Mouse (Mus musculus) kidney, embryonic 16.5 days (tissue): ENCODE results near the gene Arhgef19. TPM values are rescaled to one million over a fixed set of nuclear protein-coding genes. Genes with fewer than 3 reads are reported as not detected.
A peak's percentile ranks its signal among the peaks of the same experiment; 100 is the strongest.

Experiments
- ATAC-seq: fragments of 200-750 bp; cut with Nextera tagmentation; 2 replicates; pipeline ENCODE4 v1.8.0; 2017; ENCODE audit warnings: moderate TSS enrichment; ENCODE audit not compliant: low FRiP score, low TSS enrichment
- H3K27ac ChIP-seq: fragments of 300-500 bp; sonication (generic); 2 replicates; pipeline ENCODE4 v1.5.1; 2014; ENCODE audit warnings: low read length
- H3K27me3 ChIP-seq: fragments of 300-500 bp; sonication (generic); 2 replicates; pipeline ENCODE4 v1.6.1; 2014; ENCODE audit warnings: low read length, control low read depth, mixed read lengths; ENCODE audit not compliant: insufficient read depth
- H3K36me3 ChIP-seq: fragments of 300-500 bp; sonication (generic); 2 replicates; pipeline ENCODE4 v1.6.1; 2014; ENCODE audit warnings: low read length, control low read depth, mixed read lengths; ENCODE audit not compliant: insufficient read depth
- H3K4me1 ChIP-seq: fragments of 300-500 bp; sonication (generic); 2 replicates; pipeline ENCODE4 v1.6.1; 2014; ENCODE audit warnings: low read length, control low read depth, mixed read lengths; ENCODE audit not compliant: insufficient read depth
- H3K4me2 ChIP-seq: fragments of 300-500 bp; sonication (generic); replicated peaks from 2 replicates; pipeline ENCODE4 v1.6.1; 2014; ENCODE audit warnings: low read depth, low read length
- H3K4me3 ChIP-seq: fragments of 300-500 bp; sonication (generic); 2 replicates; pipeline ENCODE4 v1.5.1; 2014; ENCODE audit warnings: mild to moderate bottlenecking, low read length
- H3K9ac ChIP-seq: fragments of 300-500 bp; sonication (generic); replicated peaks from 2 replicates; pipeline ENCODE4 v1.6.1; 2014; ENCODE audit warnings: low read length
- H3K9me3 ChIP-seq: fragments of 300-500 bp; sonication (generic); 2 replicates; pipeline ENCODE4 v1.6.1; 2016; ENCODE audit warnings: low read length, control low read depth
- WGBS: fragments of 180-500 bp; shearing (Covaris S2); extraction: QIAGEN DNeasy Blood & Tissue Kit; methylation state at CpG from one replicate; pipeline ENCODE4 v1.1.7; 2014; 5-methylcytosine and 5-hydroxymethylcytosine counted together
- polyA plus RNA-seq: library from polyadenylated mRNA; unstranded; fragments of >200 nt; fragmentation: Nextera tagmentation; extraction: Ambion mirVana; gene quantifications from 2 replicates; pipeline ENCODE4 v1.2.1, GENCODE M21; 2015

Arhgef19 gene
- polyA plus RNA-seq, 1 experiment from 2014 or later, result 9.6 TPM

DNA sequence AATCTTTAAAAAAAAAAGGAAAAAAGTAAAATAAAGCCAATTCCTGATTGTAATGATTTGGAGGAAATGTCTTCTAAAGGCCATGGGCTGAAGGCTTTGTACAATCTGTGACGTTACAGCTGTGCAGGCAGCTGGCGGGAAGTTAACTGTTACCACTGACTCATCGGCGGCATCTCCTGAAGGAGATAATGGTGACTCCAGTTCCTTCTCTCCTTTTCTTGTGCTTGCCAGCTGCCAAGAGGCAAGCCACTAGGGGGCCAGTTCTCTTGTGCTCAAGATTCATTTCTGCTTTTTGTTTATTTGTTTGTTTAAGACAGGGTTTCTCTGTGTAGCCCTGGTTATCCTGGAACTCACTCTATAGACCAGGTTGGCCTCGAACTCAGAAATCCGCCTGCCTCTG lies 29.8 kb downstream of the Arhgef19 start:
- Histone ChIP-seq H3K9me3 (no peaks in the 10 kb centered on the region), H3K27me3 (no peaks in the 10 kb centered on the region), H3K4me3 (no peak overlapping the region), H3K4me2 (no peak overlapping the region), H3K36me3 (no peaks in the 10 kb centered on the region), H3K9ac (no peak overlapping the region), H3K27ac (no peak overlapping the region), H3K4me1 (peaks cover 8% of the 10 kb centered on the region)
- no peak for ATAC-seq
- 82% methylated on average over 6 of the region's 6 CpGs for WGBS

DNA sequence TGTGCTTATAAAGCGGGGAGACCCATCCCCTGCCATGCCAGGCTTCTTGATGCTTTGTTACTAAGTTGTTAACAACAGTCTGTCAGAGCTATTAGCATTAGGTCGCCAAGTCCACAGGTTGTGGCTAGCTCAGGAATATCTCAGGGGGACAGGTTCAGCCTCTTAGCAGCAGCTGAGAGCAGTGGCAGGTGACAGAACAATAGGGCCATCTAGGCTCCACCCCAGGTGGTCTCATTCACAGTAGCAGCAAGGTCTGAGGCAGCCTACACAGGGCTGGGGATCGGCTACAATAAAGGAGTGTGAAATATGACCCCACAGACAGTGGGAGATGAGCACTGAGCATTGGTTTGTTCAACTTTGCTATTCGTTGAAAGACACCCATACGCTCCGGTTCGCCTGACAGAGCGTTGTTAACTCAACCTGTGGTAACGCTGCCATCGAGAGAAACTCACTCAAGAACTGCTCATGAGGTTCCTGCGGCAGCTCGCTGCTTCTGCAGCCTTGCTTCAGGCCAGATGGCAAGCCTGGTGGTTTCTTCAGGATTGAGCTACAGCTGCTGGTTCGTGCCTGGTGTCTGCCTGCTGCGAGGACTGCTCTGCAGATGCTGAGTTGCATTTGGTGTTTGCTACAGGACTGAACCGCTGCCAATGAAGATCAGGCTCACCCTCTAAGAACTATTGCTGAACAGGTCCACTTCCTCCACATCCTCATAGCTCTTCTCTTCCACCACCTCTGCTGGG lies 31.1 kb downstream of the Arhgef19 start:
- Histone ChIP-seq H3K9me3 (no peaks in the 10 kb centered on the region), H3K27me3 (no peaks in the 10 kb centered on the region)
- 53% methylated on average over 15 of the region's 15 CpGs for WGBS

DNA sequence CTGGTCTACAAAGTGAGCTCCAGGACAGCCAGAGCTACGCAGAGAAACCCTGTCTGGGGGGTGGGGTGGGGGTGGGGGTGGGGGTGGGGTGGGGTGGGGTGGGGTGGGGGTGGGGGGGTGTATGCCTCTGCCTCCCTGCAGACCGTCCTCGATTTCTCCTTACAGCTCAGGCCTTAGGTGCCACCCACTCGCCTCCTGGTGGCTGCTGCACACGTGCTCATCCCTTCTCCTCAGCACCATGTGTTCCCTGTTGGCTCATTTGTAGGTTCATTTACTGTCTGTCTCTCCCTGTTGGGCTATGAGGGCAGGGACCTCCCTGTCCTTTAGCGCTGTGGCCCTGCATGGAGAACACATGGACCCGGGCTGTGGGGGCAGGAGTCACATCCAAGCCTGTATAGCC lies 31.9 kb downstream of the Arhgef19 start:
- no peak overlapping the region for H3K4me3 ChIP-seq
- H3K4me1 ChIP-seq, result peaks cover 18% of the 10 kb centered on the region
- H3K9ac ChIP-seq, result no peak overlapping the region
- no peak overlapping the region for H3K4me2 ChIP-seq
- H3K9me3 ChIP-seq, result no peaks in the 10 kb centered on the region
- no peaks in the 10 kb centered on the region for H3K27me3 ChIP-seq
- no peak overlapping the region for H3K27ac ChIP-seq
- WGBS, result 72% methylated on average over 6 of the region's 7 CpGs
- no peak for ATAC-seq
- no peaks in the 10 kb centered on the region for H3K36me3 ChIP-seq

More for the DNA sequence above, 31.1 kb downstream of the Arhgef19 start:
- H3K4me3 ChIP-seq, result no peak overlapping the region
- H3K36me3 ChIP-seq, result no peaks in the 10 kb centered on the region
- no peak overlapping the region for H3K27ac ChIP-seq
- peaks cover 18% of the 10 kb centered on the region for H3K4me1 ChIP-seq
- ATAC-seq, result no peak
- no peak overlapping the region for H3K4me2 ChIP-seq
- H3K9ac ChIP-seq, result no peak overlapping the region

DNA sequence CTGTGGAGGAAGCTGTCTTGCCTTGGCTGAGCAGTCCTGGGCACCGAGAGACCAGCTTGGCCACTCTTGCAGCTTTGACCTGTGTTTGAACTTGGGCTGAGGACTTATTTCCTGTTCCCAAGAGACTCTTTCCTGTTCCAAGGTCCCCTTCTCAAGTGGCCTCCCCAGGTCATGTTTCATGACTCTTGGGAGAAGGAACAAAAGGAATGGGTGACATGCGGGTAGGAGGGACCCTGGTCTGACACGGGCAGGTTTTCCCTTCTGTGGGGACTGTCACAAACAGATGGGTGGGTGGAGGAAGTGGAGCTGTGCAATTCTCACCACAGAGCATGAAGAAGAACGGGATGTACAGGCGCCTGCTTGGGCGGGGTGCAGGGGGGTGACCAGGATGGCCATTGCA lies 32.4 kb downstream of the Arhgef19 start:
- no peak overlapping the region for H3K4me3 ChIP-seq
- H3K4me2 ChIP-seq, result no peak overlapping the region
- peak overlapping the region; percentile 1; the same call in 1 of the 2 replicates for H3K9ac ChIP-seq
- ATAC-seq, result 0 out of 2 replicates have a peak, but pooled peaks have one; percentile 21
- peaks cover 18% of the 10 kb centered on the region for H3K4me1 ChIP-seq
- H3K36me3 ChIP-seq, result no peaks in the 10 kb centered on the region
- no peak overlapping the region for H3K27ac ChIP-seq
- 43% methylated on average over 6 of the region's 6 CpGs for WGBS
- no peaks in the 10 kb centered on the region for H3K27me3 ChIP-seq
- no peaks in the 10 kb centered on the region for H3K9me3 ChIP-seq

DNA sequence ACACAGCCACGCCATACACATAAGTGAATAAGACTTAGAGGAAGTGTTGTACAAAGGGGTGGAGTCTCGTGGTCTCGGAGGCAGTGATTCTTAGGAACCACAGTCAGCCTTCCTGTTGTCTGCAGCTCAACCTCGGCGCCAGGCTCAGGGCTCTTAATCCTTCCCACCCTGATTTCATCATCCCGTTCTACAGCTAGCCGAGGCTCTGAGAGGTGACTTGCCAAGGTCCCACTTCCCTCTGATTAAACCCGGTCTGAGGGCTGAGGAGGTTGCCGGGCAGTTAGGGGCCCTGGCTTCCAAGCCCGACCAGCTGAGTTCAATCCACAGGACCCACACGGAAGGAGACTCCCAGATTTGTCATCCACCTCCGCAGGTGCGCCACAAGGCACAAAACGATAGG lies 33.6 kb downstream of the Arhgef19 start:
- Histone ChIP-seq H3K27ac (no peak overlapping the region), H3K9me3 (no peaks in the 10 kb centered on the region), H3K9ac (peak overlapping the region; percentile 52), H3K4me3 (peak overlapping the region; percentile 1; the same call in 1 of the 2 replicates), H3K4me1 (peaks cover 29% of the 10 kb centered on the region), H3K36me3 (no peaks in the 10 kb centered on the region), H3K27me3 (no peaks in the 10 kb centered on the region), H3K4me2 (peak overlapping the region; percentile 41)
- WGBS, result 20% methylated on average over 14 of the region's 14 CpGs
- ATAC-seq, result peak; percentile 10; the same call in 1 of the 2 replicates

DNA sequence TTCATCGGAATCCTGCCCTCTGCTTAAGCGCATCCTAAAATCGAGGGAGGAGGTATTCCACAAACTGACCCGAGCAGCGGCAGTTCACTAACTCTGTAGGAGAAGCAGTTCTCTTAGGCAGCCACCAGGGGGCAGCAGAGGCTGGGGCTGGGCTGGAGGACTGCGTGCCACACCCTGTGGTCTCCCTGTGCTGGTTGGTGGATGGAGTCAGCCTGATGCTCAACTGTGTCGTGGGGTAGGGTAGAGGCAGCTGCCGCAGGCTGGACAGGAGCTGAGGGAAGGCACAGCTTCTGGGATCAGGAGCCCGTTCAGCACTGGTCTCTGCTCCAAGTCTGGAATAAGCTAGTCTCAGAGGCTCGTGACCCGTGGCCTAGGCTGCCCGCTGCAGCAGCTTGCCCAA lies 34.0 kb downstream of the Arhgef19 start:
- Histone ChIP-seq H3K9me3 (no peaks in the 10 kb centered on the region), H3K27ac (no peak overlapping the region), H3K27me3 (no peaks in the 10 kb centered on the region), H3K36me3 (no peaks in the 10 kb centered on the region), H3K9ac (peak overlapping the region; percentile 52), H3K4me2 (peak overlapping the region; percentile 41), H3K4me1 (peaks cover 33% of the 10 kb centered on the region), H3K4me3 (peak overlapping the region; percentile 1; the same call in 1 of the 2 replicates)
- ATAC-seq, result peak; percentile 79
- 22% methylated on average over 12 of the region's 12 CpGs for WGBS

DNA sequence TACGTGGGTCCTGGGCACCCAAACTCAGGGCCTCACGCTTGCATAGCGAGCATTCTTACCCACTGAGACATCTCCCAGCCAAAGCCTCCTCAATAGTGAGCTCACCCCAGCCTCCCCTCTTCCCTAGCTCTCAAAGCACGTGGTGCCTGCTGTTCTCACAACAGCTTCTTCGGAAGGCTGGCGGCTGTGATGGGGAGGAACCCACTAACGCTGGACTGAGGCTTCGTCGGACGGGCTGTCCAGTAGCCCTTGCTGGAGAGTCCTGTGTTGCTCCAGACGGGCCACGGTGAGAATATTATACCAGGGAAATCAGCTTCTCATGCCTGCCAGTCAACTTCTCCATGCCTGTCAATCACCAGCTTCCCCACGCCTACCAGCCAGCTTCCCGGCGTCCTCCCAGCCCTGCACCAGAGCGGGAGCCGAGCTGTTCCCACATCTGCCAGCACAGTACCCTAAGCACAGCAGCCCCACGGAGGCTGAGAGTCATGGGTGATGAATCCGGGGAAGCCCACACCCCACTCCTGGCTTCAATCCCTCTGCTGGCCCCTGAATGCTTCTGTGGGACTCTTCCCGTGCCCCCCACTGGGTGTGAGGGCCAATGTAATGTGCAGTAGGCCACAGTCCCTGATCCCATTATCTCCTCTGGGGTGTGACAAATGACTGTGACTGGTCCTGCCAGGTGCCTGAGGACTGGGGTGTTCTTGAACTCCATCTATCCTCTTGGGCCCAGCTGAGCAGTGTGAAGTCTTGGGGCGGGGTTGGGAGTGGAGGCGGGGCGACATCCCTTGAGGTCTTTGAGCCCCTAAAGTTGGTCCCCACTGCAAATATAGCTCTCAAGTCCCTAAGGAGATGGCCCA lies 35.4 kb downstream of the Arhgef19 start:
- Histone ChIP-seq H3K4me1 (peaks cover 47% of the 10 kb centered on the region), H3K27ac (no peak overlapping the region), H3K9me3 (no peaks in the 10 kb centered on the region), H3K9ac (no peak overlapping the region), H3K27me3 (no peaks in the 10 kb centered on the region), H3K4me3 (no peak overlapping the region), H3K4me2 (no peak overlapping the region), H3K36me3 (no peaks in the 10 kb centered on the region)
- WGBS, result 52% methylated on average over 23 of the region's 23 CpGs
- no peak for ATAC-seq

DNA sequence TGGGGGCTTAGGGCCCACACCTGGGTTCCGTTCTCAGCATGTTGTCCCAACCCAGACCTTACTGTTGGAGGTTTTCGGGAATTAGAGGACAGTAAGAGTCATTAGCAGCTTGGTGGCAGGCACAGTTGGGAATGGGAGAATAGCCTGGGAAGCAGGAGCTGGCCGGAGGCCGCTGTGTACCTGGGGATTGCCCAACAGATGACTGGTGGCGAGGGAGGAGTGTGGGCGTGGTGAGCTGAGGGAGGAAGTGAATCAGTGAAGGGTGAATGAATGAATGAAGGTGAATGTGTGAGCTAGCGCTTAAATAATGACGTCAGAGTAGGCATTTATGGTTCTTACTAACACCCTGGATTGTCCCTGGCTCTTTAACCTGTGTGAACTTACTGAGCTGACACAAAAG lies 37.9 kb downstream of the Arhgef19 start:
- H3K9ac ChIP-seq, result no peak overlapping the region
- H3K27ac ChIP-seq, result peak overlapping the region; percentile 93; the same call in 1 of the 2 replicates
- peaks cover 56% of the 10 kb centered on the region for H3K4me1 ChIP-seq
- H3K9me3 ChIP-seq, result no peaks in the 10 kb centered on the region
- WGBS, result 79% methylated on average over 8 of the region's 8 CpGs
- H3K4me2 ChIP-seq, result no peak overlapping the region
- no peaks in the 10 kb centered on the region for H3K27me3 ChIP-seq
- no peak for ATAC-seq
- no peak overlapping the region for H3K4me3 ChIP-seq
- no peaks in the 10 kb centered on the region for H3K36me3 ChIP-seq

DNA sequence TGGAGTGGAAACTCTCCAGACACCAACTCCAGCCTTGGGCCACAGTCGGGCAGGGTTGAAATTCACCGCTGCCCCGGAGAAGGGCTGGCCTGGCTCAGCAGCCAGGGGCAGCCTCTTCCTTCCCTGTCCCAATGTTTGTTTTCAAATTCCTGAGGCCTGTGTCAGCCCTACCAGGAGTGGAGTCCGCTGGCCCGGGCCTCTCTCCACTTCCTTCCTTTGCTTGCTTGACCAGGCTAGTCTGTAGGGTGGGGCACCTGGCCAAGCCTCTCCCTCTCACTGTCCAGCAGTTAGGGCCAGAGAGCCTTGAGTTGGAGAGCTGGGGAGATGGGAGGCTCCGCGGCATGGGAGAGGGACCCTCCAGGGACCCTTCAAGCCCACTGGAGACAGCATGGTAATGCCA lies 38.9 kb downstream of the Arhgef19 start:
- no peaks in the 10 kb centered on the region for H3K36me3 ChIP-seq
- peaks cover 61% of the 10 kb centered on the region for H3K4me1 ChIP-seq
- no peaks in the 10 kb centered on the region for H3K9me3 ChIP-seq
- ATAC-seq, result peak; percentile 53
- no peaks in the 10 kb centered on the region for H3K27me3 ChIP-seq
- no peak overlapping the region for H3K4me3 ChIP-seq
- peak overlapping the region; percentile 93 for H3K27ac ChIP-seq
- peak overlapping the region; percentile 33 for H3K9ac ChIP-seq
- H3K4me2 ChIP-seq, result peak overlapping the region; percentile 22
- 14% methylated on average over 7 of the region's 7 CpGs for WGBS
